Mouse (Mus musculus) liver, adult 2 months (tissue): Measurements from ENCODE around the gene Gp2. TPM values are rescaled to one million over a fixed set of nuclear protein-coding genes. Genes with fewer than 3 reads are reported as not detected.
A peak's percentile ranks its signal among the peaks of the same experiment; 100 is the strongest.

ENCODE experiments used
- DNase-seq: peaks from one replicate; pipeline ENCODE4 v3.0.0-alpha.2; 2011; ENCODE audit warnings: low read depth, low spot score; ENCODE audit errors: extremely low read depth
- H3K27ac ChIP-seq: fragments of 200-500 bp; replicated peaks from 2 replicates; pipeline ENCODE4 v1.5.1; 2012; ENCODE audit warnings: low read depth, mild to moderate bottlenecking, control low read depth, inconsistent platforms, low read length; ENCODE audit not compliant: insufficient read depth
- H3K27me3 ChIP-seq: fragments of 200-500 bp; 2 replicates; pipeline ENCODE4 v1.6.1; 2012; ENCODE audit warnings: mild to moderate bottlenecking, moderate library complexity, low read length, inconsistent platforms; ENCODE audit not compliant: control insufficient read depth, insufficient read depth
- H3K36me3 ChIP-seq: fragments of 200-500 bp; 2 replicates; pipeline ENCODE4 v1.6.1; 2012; ENCODE audit warnings: low read length, inconsistent platforms; ENCODE audit not compliant: control insufficient read depth, insufficient read depth
- H3K4me1 ChIP-seq: fragments of 200-500 bp; 2 replicates; pipeline ENCODE4 v1.6.1; 2011; ENCODE audit warnings: low read length; ENCODE audit not compliant: control insufficient read depth, insufficient read depth
- H3K4me3 ChIP-seq: fragments of 200-500 bp; 2 replicates; pipeline ENCODE4 v1.5.1; 2011; ENCODE audit warnings: low read depth, mild to moderate bottlenecking, control low read depth, low read length, moderate library complexity; ENCODE audit not compliant: insufficient read depth
- H3K79me2 ChIP-seq: fragments of 200-500 bp; 2 replicates; pipeline ENCODE4 v1.6.1; 2012; ENCODE audit warnings: inconsistent platforms, mild to moderate bottlenecking, low read length, moderate library complexity; ENCODE audit not compliant: control insufficient read depth, insufficient read depth
- H3K9ac ChIP-seq: fragments of 200-500 bp; 2 replicates; pipeline ENCODE4 v1.6.1; 2012; ENCODE audit warnings: low read depth, mild to moderate bottlenecking, control low read depth, inconsistent platforms, low read length
- CTCF ChIP-seq: fragments of 200-500 bp; IDR thresholded peaks from 2 replicates; pipeline ENCODE4 v1.5.1; 2011; ENCODE audit warnings: low read depth, low read length, control low read depth
- POLR2A ChIP-seq: fragments of 200-500 bp; IDR thresholded peaks from 2 replicates; pipeline ENCODE4 v1.6.1; 2011; ENCODE audit warnings: low read length, control low read depth; ENCODE audit not compliant: insufficient read depth; ENCODE audit errors: extremely low read depth
- WGBS: fragments of 180-500 bp; shearing (Covaris S2); methylation state at CpG from one replicate; pipeline ENCODE4 v1.1.7; 2018; 5-methylcytosine and 5-hydroxymethylcytosine counted together
- polyA plus RNA-seq: library from polyadenylated mRNA; depleted of rRNA; stranded (reverse); fragments of >200 nt; gene quantifications from 2 replicates; pipeline ENCODE4 v1.2.3, GENCODE M21; 2012
- total RNA-seq: library from RNA; depleted of rRNA; stranded (reverse); fragments of >200 nt; gene quantifications from 2 replicates; pipeline ENCODE4 v1.2.3, GENCODE M21; 2014

Gene Gp2
- total and polyA plus RNA-seq, 2 experiments: 7.9 TPM; not detected in 1

DNA sequence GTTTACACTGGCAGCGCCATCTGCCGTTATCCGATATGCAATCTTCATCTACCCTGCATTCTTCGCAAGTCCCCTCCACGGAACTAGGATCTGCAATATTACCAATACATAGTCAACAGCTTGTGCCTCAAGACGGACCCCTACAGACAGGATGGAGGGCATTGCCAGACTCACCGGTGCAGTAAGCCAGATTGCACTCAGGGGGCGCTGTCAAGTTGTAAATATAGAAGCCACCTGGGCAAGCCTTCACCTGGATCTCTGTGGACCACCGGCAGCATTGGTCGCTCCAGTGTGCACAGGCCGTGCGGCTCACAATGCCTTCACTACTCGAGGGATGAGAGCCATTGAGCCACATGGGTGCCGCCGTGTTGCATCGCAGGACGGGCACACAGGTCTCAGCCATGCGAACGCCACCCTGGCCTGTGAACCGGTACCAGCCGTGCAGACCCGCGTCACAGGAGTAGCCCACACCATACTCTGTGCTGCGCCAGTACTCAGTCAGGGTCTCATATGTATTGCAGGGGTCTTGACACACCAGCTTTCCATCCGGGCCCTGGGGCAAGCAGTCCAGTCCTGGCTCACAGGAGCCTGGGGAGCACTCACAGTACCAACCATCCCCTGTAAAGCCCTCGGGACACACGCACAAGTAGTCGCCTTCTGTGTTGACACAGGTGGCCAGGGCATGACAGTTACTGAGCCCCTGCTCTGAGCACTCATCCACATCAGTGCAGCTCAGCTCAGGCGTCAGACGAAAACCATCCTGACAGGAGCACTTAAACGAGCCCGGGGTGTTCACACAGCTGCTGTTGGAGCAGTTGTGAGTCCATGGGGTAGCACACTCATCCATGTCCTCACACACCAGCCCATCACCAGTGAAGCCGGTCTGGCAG lies 17.7 kb upstream of the Gp2 start:
- no peaks in the 10 kb centered on the region for H3K36me3 ChIP-seq
- H3K27ac ChIP-seq: no peak overlapping the region
- WGBS: 66% methylated on average over 33 of the region's 33 CpGs
- no peak for DNase-seq
- no peak overlapping the region for H3K9ac ChIP-seq
- TF ChIP-seq CTCF (no peak; the same call in 1 of the 2 replicates), POLR2A (no peak)
- no peaks in the 10 kb centered on the region for H3K27me3 ChIP-seq
- no peak overlapping the region for H3K4me3 ChIP-seq
- no peaks in the 10 kb centered on the region for H3K79me2 ChIP-seq
- H3K4me1 ChIP-seq: no peaks in the 10 kb centered on the region

DNA sequence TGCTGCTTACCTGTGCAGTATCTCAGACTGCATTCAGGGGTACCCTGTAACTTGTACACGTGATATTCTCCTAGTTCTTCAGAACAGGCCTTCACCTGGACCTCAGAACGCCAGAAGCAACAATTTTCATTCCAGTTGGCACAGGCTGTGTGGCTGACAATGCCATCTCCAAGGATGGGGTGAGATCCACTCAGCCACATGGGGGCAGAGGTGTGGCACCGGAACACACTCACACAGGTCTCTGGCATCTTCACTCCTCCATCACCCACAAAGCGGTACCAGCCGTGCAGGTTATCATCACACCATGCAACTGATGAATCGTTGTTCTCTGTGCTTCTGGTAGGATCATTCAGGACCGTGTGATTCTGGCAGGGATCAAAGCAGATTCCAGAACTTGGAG lies 4.9 kb downstream of the Gp2 start:
- no peak for TF ChIP-seq POLR2A
- peak; percentile 77 for TF ChIP-seq CTCF
- Histone ChIP-seq H3K9ac (no peak overlapping the region), H3K4me3 (no peak overlapping the region), H3K36me3 (no peaks in the 10 kb centered on the region), H3K27me3 (peaks cover 2% of the 10 kb centered on the region; the same call in 1 of the 2 replicates), H3K4me1 (no peaks in the 10 kb centered on the region), H3K79me2 (no peaks in the 10 kb centered on the region), H3K27ac (no peak overlapping the region)
- peak; percentile 20 for DNase-seq
- WGBS: 69% methylated on average over 7 of the region's 7 CpGs

DNA sequence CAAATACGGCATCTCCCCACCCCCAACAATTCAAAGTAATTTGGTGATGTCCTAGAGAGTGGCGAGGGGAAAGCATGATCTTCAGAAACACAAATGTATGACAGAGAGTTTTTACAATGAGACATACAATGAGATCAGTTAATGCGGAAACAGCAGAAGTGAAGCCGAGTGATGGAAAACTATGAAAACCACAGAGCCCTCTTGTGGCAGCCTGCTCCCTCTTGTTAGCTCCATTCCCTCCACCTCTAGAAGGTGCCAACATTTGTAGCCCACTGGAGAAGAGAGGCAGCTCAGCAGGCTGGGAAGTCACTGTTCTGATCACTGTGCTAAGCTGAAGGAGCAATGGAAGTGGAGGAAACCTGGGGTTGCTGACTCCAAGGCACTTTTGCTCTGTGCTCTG lies 15.2 kb downstream of the Gp2 start:
- H3K9ac ChIP-seq: no peak overlapping the region
- no peak overlapping the region for H3K4me3 ChIP-seq
- H3K36me3 ChIP-seq: no peaks in the 10 kb centered on the region
- TF ChIP-seq POLR2A (no peak), CTCF (no peak)
- DNase-seq: no peak
- no peaks in the 10 kb centered on the region for H3K4me1 ChIP-seq
- 71% methylated on average over 4 of the region's 4 CpGs for WGBS
- no peak overlapping the region for H3K27ac ChIP-seq
- no peaks in the 10 kb centered on the region for H3K79me2 ChIP-seq
- no peaks in the 10 kb centered on the region for H3K27me3 ChIP-seq

DNA sequence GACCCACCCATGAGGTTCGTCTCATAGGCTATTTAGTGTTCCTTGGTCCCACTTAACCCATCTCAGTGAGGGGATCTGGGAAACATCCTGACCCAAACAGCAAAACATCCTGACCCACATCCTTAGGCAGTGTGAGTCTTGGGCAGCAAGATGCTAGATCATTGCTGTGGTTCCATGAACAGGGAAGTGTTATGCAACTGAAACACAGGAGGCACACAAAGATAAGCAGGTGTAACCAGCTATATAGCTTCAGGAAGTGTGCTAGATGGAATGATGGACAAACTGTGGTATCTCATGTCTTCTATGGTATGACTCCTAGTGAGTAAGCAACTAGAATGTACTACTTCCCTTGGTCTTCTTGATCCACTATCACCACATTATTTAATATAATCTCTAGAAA lies 17.1 kb downstream of the Gp2 start:
- H3K4me1 ChIP-seq: no peaks in the 10 kb centered on the region
- 56% methylated on average over 1 of the region's 1 CpGs for WGBS
- DNase-seq: no peak
- no peaks in the 10 kb centered on the region for H3K27me3 ChIP-seq
- no peak overlapping the region for H3K4me3 ChIP-seq
- no peak overlapping the region for H3K9ac ChIP-seq
- no peaks in the 10 kb centered on the region for H3K79me2 ChIP-seq
- no peak overlapping the region for H3K27ac ChIP-seq
- no peak for TF ChIP-seq CTCF
- H3K36me3 ChIP-seq: no peaks in the 10 kb centered on the region

DNA sequence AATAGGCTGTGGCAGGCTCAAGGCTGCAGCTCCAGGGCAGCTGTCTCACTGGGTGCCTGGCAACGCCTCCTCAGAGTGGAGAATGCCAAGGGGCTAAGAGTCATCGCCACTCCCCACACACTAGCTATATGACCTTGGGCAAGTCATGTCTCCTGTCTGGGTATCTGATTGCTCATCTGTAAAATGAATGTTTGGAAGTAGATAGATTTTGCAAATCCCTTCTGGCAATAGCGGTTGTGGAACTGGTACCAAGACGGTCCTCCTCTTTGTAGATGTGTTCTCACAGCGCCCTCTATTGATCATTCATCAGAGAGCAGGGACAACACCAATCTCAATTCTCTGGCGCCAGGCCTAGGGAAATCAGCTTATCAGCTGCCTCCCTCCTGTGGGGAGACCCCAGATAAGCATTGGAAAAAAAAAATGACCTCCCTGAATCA lies 31.9 kb downstream of the Gp2 start:
- DNase-seq: peak; percentile 42
- WGBS: 20% methylated on average over 6 of the region's 6 CpGs
- TF ChIP-seq CTCF (peak; percentile 31; the same call in 1 of the 2 replicates), POLR2A (no peak)
- Histone ChIP-seq H3K79me2 (no peaks in the 10 kb centered on the region), H3K4me3 (no peak overlapping the region), H3K27ac (no peak overlapping the region), H3K4me1 (no peaks in the 10 kb centered on the region), H3K9ac (no peak overlapping the region), H3K36me3 (no peaks in the 10 kb centered on the region), H3K27me3 (no peaks in the 10 kb centered on the region)

DNA sequence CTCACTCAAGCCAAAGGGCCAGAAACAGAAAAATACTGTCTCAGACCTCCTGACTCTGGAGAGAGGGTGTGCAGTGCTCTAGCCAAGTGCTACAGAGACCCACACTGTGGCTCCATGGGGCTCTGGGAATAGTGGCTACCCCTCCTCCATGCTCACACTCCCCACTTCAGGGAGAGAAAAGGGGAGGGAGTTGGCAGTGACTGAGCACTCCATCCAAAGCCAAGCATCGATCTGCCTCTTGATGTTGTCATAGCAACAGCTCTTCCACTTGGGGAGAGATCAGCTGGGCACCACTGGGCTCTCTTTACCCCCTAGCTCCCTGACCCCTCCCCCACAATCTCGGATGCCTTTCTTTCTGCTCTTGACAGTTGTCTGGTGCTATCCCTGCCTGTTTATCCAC lies 38.4 kb downstream of the Gp2 start:
- H3K27me3 ChIP-seq: no peaks in the 10 kb centered on the region
- WGBS: 14% methylated on average over 2 of the region's 2 CpGs

More for the DNA sequence above, 38.4 kb downstream of the Gp2 start:
- Histone ChIP-seq H3K36me3 (no peaks in the 10 kb centered on the region), H3K4me1 (no peaks in the 10 kb centered on the region), H3K4me3 (no peak overlapping the region), H3K9ac (no peak overlapping the region), H3K79me2 (no peaks in the 10 kb centered on the region), H3K27ac (no peak overlapping the region)
- TF ChIP-seq CTCF (no peak), POLR2A (no peak)
- peak; percentile 21 for DNase-seq
